Mouse (Mus musculus) left cerebral cortex, adult 18-20 months (tissue): ENCODE data around the gene Trim60. TPM values are rescaled to one million over a fixed set of nuclear protein-coding genes. Genes with fewer than 3 reads are reported as not detected.

ENCODE experiments used
- DNase-seq, 2 experiments: peaks; one replicate each; pipeline ENCODE4 v3.0.0; 2021 to 2022; ENCODE audit warnings: low spot score in 2 of 2, mixed read lengths in 1 of 2
- total RNA-seq, 2 experiments: library from RNA; stranded (reverse); gene quantifications; 2 replicates each; pipeline ENCODE4 v1.2.3; 2021

Gene Trim60
- total RNA-seq, 2 experiments from 2014 or later: not detected

GRCm38 (mm10) chr8:64998806-64999365 is 19.5 kb downstream of the Trim60 start:
- DNase-seq: no peak

- DNase-seq: no peak
These were observed 30.7 kb downstream of the Trim60 start, which contains the start of gene Trim75 for GRCm38 (mm10) chr8:64987731-64988130. Trim75 (minus strand) TSS chr8:64987831.

- no peak for DNase-seq
These were observed 35.1 kb downstream of the Trim60 start for GRCm38 (mm10) chr8:64983150-64983897.

- DNase-seq: no peak
These were observed 55.5 kb downstream of the Trim60 start for GRCm38 (mm10) chr8:64962836-64963235.

- DNase-seq: no peak
These were observed 59.4 kb downstream of the Trim60 start for GRCm38 (mm10) chr8:64959025-64959424.

- DNase-seq: no peak
These were observed 66.3 kb downstream of the Trim60 start for GRCm38 (mm10) chr8:64952101-64952500.

Other genes starting within 250 kb of the Trim60 start
- gene Klhl2, start 168.6 kb downstream of the Trim60 start, total RNA-seq: 100 to 1,000 TPM; 157 to 168 TPM
- 10 to 100 TPM; 24.8 to 30.9 TPM for gene Tmem192, start 71.4 kb downstream of the Trim60 start, total RNA-seq
- not detected for gene Trim75, start 30.8 kb downstream of the Trim60 start, total RNA-seq
- not detected for gene Trim61, start 61 bp downstream of the Trim60 start, total RNA-seq
- not detected for gene Apela, start 18.8 kb upstream of the Trim60 start, total RNA-seq
- not detected for gene Gm10663, start 56.4 kb upstream of the Trim60 start, total RNA-seq
- gene BC030870, start 111.0 kb upstream of the Trim60 start, total RNA-seq: not detected